Mouse (Mus musculus): ENCODE data around the gene Col4a3bp. TPM values are rescaled to one million over a fixed set of nuclear protein-coding genes. Genes with fewer than 3 reads are reported as not detected.

The Col4a3bp gene
- total RNA-seq, 2 experiments from 2014 or later: 57.2 to 76.6 TPM

DNA sequence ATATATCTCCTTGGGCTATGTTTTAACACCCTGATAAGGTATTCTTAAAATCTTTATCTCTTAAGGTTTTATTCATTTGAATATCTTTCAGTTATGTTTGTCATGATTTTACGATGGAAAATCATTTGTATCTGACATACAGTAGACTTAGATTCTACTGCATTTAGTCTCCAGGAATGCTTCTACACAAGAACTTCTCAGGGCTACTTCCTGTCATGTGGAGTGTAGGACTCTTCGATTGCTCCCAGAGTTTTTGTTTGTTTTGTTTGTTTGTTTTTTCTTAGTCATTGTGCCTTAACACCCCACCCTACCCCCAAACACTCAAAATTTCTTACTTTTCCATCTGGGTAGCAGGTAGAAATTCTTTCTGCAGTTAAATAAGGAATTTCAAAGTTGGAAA is 1.0 kb upstream of the Col4a3bp start:
- no peak for DNase-seq

DNA sequence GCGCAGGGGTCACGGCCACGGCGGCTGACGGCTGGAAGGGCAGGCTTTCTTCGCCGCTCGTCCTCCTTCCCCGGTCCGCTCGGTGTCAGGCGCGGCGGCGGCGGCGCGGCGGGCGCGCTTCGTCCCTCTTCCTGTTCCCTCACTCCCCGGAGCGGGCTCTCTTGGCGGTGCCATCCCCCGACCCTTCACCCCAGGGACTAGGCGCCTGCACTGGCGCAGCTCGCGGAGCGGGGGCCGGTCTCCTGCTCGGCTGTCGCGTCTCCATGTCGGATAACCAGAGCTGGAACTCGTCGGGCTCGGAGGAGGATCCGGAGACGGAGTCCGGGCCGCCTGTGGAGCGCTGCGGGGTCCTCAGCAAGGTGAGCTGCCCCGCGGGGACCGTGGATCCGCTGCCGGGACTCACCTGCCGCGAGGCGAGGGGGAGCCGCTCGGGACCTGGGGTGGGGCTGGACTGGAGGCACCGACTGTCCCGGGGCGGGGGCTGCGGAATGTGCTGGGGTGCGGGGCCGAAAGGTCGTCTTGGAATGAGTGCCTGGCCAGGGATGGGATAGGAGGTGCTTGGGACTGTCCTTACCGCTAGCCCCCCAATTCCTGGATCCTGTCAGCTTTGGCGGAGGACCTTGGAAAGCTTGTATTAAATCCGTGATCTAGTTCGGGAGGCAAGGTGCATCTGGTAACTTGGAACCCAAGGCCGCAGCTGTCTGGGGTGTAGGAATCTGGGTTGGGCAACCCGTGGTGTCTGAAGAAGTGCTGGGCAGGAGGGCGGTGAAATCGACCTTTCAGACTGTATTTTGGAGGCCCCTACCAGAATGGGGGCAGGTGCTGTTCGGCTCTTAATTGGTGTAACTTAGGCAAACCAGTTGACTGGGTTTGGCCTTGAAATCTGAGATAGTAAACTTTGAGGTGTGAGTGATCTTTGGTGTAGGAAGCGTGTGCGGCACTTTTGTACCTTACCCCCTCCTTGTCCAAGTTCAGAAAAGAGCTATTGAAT is 778 bp downstream of the Col4a3bp start:
- peak; percentile 72 for DNase-seq

DNA sequence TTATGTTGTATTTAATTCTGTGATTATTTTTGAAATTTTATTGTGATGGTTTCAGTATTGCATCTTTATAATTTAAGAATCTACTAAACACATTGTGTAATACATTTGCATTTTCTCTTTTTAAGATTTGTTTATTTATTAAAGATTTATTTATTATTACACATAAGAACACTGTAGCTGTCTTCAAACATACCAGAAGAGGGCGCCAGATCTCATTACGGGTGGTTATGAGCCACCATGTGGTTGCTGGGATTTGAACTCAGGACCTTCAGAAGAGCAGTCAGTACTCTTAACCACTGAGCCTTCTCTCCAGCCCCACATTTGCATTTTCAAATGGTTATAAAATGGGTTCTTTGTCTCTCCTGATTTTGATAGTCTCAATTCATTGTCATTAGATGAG is 2.1 kb downstream of the Col4a3bp start:
- no peak for DNase-seq

DNA sequence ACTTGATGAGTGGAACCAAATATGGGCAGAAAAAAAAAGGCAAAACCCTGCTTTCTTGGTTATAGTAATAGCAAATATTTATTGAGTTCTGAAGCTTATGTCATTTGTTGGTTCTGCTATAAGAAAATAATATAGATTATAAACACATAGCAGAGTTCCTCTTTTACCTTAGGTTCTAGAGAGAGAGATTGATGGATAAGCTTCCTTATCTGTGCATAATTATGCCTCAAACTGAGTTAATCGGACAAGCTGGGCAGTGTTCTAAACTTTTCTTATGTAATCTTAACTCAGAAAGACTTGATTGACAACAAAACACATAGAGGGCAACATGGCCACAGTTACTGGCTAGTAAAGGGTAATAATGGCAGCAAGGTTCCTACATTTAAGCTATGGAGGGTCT is 4.8 kb downstream of the Col4a3bp start:
- no peak for DNase-seq

DNA sequence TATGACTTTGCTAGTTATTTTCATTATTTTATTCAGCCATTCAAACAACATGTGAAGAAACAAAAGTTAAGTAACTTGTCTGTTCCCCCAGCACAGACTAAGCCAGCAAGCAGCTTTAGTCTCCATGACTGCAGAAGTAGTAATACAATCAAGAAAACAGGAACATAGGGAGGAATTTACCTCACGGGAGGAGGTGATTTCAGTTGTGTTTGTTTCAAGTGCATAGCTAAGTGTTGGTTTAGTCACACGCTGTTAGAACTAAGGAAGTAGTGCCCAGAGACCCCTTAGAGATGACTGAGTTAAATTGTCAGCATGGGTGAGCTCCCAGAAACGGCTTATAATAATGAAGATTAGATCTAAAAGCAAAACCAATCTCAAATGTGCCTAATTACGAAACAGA is 5.5 kb downstream of the Col4a3bp start:
- no peak for DNase-seq

DNA sequence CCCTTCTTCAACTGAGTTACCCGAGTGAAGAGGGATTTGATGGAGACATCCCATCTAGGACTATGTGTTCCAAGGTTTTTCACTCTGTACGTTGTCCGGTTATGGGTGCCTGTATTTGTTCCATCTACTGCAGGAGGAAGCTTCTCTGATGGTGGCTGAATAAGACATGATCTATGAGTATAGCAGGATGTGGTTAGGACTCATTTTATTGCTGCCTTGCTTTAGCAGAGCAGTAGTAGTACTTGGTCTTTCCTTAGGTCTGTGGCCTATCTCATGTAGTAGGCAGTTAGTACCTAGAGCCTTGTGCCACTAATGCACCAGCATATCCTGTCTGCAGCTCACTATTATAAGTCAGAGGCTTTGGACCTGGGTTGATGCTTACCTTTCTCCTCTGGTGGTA is 12.7 kb downstream of the Col4a3bp start:
- DNase-seq: no peak

DNA sequence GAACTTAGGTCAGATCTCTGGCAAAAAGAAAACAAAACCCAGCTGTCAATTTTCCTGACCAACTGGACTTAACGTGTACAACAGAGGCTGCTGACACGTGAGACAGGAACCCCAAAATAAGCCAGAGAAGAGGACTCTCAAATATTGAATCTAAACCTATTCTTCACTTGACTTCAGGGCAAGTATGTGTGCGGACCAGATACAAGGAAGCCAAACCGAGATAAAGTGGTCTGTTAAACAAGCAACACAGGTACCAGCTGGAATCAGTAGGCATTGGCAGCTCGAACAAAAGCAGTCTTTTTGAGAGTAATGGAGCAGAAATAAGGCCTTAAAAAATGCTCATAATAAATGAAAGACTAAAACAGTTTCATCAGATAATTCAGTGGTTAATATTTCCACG is 25.6 kb downstream of the Col4a3bp start:
- no peak for DNase-seq

DNA sequence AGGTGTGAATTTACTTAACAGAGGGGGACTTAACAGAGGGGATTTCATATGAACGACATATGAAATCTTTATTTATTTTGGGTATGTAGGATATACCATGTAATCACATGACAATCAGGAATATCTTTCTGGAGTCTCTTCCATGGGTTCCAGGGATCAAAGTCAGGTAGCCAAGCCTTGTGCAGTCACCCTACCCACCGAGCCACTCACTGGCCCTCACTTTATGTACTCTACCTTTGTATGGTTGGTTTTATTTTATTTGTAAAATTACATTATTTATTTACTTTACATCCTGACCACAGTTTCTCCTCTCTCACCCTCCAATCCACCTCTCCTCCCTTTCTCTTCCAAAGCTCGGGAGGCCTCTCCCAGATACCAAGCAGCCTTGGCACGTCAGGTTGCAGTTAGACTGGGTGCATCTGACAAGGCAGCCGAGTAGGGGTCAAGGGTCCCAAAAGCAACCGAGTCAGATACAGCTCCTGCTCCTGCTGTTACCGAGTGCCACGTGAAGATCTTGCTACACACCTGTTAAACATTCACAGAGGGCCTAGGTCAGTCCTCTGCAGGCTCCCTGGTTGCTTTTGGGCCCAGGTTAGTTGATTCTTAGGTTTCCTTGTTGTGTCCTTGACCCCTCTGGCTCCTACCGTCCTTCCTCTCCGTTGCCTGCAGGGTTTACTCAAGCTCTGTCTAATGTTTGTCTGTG is 28.0 kb downstream of the Col4a3bp start:
- DNase-seq: no peak

DNA sequence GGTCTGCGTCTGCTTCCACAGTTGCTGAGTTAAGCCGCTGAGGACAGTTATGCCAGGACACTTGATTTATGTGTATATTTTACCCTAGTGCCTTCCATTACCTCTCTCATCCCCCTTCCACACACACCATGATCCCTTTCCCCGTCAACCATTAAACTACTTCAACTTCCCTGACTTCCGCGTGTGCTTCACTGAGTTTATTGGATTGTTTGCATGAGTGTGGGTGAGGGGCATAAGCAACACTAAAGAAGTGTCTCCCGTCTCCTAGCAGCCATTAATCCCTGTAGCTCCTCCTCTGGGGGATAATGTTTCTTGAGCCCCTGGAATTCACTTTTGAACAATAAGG is 28.6 kb downstream of the Col4a3bp start:
- no peak for DNase-seq

DNA sequence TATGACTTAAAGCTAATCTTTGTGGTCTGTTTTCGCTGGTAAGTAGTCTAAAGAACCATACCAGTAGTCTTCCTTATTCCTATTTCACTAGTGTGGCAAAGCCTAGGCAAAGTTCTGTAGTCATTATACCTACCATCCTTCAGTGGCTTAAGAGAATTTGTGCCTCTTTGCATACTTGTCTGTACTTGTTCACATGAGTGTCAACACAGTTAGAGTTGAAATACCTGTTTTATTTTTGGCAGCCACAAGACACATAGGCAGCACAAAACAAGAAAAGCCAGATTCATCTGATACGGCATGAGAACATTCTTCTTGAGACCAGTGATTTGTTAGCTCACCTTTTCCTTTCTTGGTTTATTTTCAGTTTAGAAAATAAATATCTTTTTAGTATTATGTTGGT is 31.8 kb downstream of the Col4a3bp start:
- no peak for DNase-seq

DNA sequence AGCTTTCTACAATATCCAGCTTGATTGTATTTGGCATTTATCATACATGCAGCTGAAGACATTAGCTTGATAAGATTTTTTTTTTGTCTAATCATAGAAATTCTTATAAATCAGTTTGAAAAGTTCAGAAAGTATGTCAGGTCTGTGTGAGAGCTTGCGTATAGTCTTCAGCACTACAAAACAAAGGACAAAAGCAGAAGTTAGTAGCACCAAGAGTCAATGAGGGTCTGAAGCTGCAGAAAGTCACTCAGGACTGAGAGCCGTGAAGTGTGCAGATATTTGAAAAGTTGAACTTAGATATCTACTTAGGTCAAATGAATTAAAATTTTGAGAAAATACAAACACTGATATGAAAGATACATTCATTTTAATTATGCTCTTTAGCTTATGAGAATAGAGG is 36.7 kb downstream of the Col4a3bp start:
- no peak for DNase-seq

DNA sequence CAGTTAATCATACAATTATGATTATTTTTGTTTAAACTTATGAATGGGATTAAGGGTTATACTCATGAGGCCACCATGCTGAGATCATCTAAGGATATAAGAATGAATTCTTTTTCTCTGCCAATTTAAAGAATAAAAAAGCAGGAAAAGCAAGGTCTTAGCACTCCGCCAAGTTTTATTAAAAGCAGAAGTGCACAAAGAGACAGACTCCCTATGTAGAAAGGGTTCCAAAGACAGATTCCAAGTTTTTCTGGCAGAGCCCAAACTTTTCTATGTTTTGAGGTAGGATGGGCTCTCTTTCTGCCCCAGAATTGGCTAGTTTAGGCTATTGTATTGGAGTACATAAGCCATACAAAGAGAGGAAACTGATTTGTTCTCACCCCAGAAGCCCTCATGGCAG is 37.6 kb downstream of the Col4a3bp start:
- no peak for DNase-seq

DNA sequence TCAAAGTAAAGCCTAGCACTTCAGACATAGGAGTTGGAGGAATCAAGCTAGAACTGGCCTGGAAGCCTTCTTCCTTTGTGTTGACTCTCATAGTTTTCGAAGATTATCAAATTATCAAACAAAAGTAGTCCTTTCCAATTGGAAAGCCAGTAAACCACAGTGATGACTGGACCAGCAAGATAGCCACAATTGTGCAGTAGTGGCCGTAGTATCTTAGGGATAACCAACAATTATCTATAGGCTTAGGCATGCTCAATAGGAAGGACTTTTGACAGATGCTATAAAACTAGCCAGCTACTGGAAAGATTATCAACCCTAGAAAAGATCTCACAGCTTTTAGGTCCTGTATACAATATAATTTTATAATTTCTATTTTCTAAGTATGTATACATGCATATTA is 41.8 kb downstream of the Col4a3bp start:
- DNase-seq: no peak

DNA sequence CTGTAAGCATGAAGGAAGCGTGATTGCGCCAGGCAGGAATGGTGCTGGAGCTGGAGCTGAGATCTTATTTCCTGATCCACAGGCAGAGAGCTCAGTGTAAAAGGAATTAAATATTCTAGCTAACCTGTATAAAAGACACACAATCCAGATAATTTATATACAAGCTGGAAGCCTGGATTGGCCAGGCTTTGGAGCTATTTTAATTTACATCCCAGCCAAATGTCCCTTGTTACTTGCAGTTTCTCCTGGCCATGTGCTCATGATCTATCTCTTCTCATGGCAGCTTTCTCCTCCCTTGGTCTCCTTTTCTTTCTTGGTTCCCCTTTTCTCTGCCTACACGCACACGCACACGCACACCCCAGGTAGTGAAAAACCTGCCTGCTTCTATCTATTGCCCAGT is 44.1 kb downstream of the Col4a3bp start:
- DNase-seq: no peak

DNA sequence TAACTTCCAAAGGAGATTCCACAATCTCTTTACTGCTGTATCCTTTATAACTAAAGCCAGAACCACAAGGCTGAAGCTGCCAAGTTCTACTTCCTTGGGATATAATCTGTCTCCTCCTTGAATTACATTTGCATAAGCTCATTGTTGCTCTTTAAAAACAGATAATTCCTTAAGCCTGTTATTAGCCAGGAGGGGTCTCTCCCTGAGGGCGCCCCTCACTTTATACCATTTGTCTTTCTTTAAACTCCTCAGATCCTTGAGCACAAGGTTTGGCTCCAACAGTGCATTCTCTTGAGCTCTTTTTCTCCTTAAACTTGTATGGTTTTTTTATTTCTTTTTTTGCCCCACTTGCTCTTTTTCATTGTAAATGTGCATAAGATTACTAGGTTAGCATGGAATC is 46.2 kb downstream of the Col4a3bp start:
- no peak for DNase-seq

DNA sequence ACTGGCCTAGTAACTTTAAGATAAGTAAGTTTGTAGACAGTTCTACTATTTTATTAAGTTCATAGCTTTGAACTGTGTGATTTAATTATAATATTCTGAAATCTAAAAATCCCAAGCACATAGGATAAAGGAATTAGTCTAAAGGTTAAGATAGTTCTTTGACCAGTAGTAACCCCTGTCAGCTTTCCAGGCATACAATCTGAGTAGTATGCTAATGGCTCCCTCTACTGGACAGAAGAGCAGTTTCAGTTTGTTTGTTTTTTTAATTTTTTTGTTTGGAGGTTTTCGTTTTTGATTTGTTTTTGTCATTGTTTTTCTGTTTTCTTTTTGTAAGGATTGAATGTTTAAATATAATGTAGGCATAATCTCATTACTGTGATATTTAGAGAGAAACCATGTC is 51.2 kb downstream of the Col4a3bp start:
- DNase-seq: no peak

DNA sequence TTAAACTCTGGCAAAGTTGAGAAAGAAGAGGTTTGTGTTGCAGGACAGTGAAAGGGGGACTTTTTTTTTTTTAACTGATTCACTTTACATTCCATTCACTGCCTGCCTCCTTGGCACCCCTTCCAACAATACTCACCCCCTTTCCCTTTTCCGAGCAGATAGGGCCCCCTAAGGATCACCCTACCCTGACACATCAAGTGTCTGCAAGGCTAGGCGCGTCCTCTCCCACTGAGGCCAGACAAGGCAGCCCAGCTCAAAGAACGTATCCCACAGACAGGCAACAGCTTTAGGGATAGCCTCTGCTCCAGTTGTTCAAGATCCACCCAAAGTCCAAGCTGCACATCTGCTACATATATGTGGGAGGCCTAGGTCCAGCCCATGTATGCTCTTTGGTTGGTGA is 51.7 kb downstream of the Col4a3bp start:
- no peak for DNase-seq

DNA sequence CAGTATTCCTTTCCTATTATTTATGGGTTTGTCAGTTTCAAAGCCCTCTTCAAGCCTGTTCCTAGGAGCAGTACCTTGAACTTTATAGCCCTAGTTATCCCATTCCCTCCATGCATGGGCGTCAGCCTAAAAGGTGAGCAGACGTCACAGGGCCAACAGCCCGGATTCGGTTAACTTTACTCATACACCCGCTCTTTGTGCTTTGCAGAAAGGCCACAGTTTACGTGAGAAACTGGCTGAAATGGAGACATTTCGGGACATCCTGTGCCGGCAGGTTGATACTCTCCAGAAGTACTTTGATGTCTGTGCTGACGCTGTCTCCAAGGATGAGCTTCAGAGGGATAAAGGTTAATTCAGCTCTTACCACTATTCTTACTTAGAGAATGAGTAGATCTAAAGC is 56.8 kb downstream of the Col4a3bp start:
- DNase-seq: no peak

DNA sequence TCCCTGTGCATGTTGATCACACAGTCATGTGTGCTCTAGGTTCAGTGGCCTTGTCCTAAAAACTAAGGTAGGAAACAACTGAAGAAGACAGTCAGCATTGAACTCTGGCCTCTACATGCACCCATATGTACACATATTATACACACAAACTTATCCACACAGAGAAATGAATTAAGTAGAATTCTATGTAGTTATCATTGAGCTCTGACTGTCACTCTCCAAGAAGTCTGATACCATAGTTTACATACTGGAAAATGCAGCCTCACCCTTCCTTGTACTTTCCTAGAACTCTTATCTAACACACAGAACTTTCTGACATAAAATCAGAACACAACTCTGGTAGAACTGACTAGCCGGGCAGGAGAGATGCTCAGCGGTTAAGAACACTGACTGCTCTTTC is 61.8 kb downstream of the Col4a3bp start:
- no peak for DNase-seq

DNA sequence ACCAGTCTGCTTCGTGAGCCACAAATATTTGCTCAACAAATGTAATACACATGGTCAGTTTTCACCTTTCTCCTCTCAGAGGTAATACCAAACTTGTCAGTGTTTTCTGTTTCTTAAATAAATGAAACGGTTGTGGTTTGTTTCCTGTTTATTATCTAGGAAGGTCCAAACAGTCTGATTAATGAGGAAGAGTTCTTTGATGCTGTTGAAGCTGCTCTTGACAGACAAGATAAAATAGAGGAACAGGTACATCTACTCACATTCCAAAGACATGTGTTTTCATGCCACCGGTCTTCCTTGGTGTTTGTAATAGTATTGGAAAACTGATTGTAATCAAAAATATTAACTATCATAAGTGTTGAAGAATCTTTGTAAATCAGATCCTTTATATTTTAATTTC is 72.2 kb downstream of the Col4a3bp start:
- no peak for DNase-seq

DNA sequence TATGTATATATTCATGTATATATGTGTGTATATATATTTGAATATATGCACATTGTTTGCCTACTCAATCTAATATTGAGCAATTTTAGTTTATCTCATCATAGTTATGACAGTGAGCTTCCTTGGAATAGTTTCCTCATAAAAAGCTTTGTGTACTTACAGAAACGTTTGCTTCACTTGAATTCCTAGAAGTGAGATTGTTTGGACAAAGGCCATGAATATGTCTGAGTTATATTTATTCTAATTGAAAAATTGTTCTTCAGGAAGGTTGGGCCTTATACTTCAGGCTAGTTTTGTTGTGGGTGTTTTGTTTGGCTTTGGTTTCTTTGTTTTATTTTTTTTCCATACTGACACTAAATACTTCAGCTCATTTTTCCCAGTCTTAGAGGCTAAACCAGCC is 78.5 kb downstream of the Col4a3bp start:
- DNase-seq: no peak

DNA sequence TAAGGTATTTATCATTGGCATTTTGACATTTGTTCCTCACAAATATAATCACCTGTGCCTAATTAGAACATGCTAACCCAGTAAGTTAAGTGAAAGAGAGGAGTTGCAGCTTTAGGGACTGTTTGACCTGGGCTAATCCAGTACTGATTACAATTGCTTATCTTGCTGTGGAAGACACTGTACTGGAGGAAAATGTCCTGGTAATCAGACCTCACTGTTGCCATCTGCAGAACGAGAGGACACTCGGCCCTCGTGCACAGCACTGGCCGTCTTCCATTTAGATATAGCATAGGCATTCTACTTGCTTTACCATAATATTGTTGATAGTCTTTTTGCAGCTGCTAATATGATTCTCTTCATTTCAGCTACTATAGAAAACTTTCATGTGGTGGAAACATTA is 88.0 kb downstream of the Col4a3bp start:
- no peak for DNase-seq

DNA sequence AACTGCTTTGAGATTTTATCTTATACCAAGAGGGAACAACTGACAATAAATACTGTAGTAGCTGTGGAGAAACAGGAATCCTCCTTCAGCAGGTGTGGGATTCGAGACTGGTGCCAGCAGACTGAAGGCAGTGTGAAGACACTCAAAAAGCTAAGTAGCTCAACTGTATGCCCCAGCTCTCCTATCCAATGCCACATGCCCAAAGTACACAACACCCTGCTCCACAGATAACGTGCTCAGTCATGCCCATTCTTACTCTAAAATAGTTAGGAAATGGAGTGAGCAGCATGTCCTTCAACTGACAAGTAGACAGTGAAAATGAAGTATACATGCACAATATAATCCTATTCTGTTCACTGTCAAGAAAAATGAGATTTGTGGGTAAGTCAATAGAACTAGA is 101.8 kb downstream of the Col4a3bp start:
- no peak for DNase-seq

DNA sequence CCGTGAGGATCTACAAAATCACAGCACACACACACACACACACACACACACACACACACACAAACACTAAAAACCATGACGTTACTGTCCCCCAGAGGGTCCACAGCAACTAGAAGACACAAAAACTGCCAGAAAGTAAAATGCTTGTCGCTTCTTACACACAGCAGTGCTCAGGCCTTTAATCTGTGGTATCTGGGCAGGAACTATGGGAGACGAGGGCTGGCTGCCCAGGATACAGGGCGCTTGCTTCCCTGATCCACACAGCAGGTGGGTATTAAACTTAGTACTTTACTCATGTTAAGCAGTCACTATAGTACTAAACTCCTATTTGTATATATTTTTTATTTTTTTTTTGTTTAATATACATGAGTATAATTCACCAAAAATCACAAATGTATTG is 103.4 kb downstream of the Col4a3bp start:
- no peak for DNase-seq

All from adrenal gland, postnatal 10 days (tissue).